Mouse (Mus musculus) right cerebral cortex, postnatal 4 days (tissue): ENCODE data around the gene Rrbp1.

Source experiments
- DNase-seq: peaks from one replicate; pipeline ENCODE4 v3.0.0-alpha.2; 2022

Gene Rrbp1

GRCm38 (mm10) chr2:143951546-143952315, 59.3 kb downstream of the Rrbp1 start:
- no peak for DNase-seq

GRCm38 (mm10) chr2:143951028-143951420, 60.0 kb downstream of the Rrbp1 start:
- no peak for DNase-seq

- DNase-seq, result no peak
Observed at GRCm38 (mm10) chr2:143950290-143951027, 60.6 kb downstream of the Rrbp1 start.

DNA sequence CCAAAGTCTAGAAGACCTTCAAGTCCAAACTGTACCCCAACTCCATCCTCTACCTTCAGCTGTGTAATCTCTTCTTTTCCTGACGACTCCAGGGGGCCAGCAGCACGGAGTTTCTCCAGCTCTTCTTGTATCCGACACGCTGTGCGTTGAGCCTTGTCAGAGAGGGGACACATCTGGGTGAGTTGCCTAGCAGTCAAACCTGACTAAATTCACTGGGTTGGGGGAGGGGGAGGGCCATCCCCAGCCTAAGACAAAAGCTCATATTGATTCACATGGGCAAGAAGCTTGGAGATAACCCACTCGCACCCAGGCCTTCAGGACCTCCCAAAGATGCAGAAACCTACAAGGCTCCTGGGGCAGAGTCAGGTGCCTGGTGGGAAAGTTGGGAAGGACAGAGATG, 61.8 kb downstream of the Rrbp1 start:
- no peak for DNase-seq

DNA sequence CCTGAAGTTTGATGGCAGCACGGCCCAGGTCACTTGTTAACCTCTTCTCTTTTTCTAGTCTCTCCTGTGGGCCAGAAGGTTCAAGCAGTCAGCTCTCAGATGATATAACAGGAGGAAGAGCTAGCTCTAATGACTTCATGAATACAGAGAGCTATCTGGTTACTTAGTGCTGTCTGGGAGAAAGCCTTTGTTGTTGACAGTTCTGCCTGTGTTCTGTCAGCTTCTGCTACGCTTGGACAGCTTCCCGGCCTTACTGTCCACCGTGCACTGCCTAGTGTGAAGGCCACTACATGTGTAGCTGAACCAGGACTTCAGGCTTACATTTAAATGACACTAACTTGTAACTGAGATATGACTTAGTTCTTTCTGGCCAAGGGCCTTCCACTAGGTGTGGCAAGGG, 62.6 kb downstream of the Rrbp1 start:
- no peak for DNase-seq

GRCm38 (mm10) chr2:143947981-143948380, 63.1 kb downstream of the Rrbp1 start:
- DNase-seq, result no peak

GRCm38 (mm10) chr2:143946399-143946798, 64.7 kb downstream of the Rrbp1 start:
- DNase-seq, result no peak

GRCm38 (mm10) chr2:143945466-143946075, 65.5 kb downstream of the Rrbp1 start:
- no peak for DNase-seq

- DNase-seq, result no peak
Observed at GRCm38 (mm10) chr2:143944796-143945195, 66.3 kb downstream of the Rrbp1 start.

GRCm38 (mm10) chr2:143940406-143940805, 70.7 kb downstream of the Rrbp1 start:
- no peak for DNase-seq

GRCm38 (mm10) chr2:143937861-143938260, 73.2 kb downstream of the Rrbp1 start:
- no peak for DNase-seq

GRCm38 (mm10) chr2:143934439-143934838, 76.6 kb downstream of the Rrbp1 start:
- DNase-seq, result no peak

DNA sequence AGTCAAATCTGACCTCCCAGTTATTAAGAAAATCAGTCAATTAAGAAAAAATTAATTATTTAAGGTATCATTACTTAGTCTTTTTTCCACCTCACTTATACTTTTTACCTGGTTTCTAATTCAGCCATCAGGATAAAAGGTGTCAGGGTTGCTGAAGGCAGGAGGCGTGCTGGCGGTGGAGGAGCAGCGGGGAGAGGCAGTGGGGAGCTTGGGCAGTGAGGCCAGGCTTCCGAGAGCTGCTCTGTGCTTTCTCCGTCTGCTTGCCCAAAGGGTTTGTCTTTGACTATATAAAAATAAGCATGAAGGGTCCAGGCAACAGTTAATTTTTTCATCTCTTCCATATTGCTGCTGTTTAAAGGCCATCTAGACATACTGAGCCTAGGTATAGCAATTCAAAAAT, 77.5 kb downstream of the Rrbp1 start:
- DNase-seq, result no peak

DNA sequence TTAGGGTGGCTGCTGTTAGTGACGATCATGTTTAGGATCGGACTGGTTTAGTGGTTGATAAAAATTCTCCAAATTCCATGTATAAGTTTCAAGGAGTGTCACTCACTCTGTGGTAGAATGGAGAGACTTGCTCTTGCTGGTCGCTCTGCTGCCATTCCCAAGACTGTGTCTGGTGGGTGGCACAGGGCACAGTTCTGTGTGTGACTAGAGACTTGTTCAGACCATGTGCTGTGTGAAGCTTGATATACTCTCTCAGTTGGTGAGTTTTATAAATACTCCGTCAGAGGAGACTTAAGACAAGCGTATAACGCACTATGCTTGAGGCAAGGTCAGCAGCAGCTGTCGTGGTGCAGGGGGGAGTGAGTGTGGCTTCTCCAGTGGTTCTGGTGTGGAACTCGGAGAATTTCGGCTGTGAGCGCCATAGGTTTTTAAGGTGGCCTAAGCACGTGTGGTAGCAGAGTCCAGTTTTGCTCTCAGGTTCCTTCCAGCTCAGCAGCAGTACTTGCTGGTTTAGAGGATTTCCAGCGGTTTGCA, 78.7 kb downstream of the Rrbp1 start:
- no peak for DNase-seq

DNA sequence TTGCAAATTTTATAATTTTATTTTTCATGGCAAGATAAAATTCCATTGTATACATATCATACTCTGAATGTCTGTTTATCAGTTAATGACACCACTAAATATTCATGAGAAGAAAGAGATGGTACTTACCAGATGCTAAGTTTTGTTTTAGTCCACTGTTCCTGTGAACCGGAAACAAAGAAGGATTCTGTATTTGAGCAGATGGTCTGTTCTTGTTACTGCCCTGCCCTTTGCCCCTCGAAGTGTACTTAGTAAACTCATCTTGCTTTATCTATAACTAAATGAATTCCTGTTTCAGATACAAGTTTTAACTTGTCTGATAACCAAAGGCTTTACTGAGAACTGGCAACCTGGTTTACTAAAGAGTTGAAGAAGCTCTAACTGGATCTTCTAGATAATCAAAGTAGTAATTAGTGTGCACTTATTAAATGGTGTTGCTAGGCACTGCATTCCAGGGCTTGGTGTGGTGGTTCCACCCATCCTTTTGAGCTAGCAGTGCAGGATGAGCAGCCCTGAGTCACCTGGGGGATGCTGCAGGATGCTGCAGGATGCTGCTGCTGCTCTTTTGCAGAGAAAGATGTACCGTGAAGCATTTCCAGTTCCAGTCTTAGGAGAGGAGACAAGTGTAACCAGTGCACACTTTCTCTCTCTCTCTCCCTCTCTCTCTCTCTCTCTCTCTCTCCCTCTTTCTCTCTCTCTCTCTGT, 81.3 kb downstream of the Rrbp1 start:
- no peak for DNase-seq

DNA sequence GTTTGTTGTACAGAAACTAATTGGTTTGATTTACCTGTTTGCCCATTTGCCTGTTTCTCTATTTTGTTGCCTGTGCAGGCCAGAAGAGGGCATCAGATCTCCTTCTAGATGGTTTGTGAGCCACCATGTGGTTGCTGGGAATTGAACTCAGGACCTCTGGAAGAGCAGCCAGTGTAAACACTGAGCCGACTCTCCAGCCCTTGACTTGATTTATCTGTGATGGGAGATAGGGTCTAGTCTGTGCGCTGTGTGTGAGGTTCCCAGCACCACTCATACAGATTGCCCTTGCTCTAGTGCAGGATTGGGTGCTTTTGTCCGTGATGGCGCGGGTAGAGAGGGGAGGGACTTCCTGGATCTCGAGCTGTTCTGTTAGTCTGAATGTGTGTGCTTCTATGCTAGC, 85.2 kb downstream of the Rrbp1 start:
- DNase-seq, result no peak

GRCm38 (mm10) chr2:143924085-143924484, 87.0 kb downstream of the Rrbp1 start:
- no peak for DNase-seq

GRCm38 (mm10) chr2:143918831-143919502, 92.1 kb downstream of the Rrbp1 start:
- DNase-seq, result no peak

- no peak for DNase-seq
Observed at GRCm38 (mm10) chr2:143917622-143918021, 93.4 kb downstream of the Rrbp1 start.

DNA sequence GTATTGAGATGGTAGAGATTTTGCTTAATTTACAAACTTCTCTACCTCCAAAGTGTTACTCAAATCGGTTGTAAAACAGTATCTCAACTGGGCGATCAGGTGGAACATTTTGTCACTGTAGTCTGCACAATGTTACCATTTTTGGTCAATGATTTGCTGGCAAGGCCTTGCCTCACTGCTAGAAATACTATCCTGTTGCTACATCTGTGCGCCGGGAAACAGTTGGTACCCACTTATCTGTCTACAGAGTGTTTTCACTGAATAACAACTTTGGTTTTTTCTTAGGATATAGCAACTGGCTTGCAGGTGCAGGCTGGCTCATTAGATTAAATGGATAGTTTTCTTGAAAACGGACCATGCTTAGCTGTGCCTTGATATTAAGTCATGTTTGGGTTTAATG, 94.8 kb downstream of the Rrbp1 start:
- no peak for DNase-seq

DNA sequence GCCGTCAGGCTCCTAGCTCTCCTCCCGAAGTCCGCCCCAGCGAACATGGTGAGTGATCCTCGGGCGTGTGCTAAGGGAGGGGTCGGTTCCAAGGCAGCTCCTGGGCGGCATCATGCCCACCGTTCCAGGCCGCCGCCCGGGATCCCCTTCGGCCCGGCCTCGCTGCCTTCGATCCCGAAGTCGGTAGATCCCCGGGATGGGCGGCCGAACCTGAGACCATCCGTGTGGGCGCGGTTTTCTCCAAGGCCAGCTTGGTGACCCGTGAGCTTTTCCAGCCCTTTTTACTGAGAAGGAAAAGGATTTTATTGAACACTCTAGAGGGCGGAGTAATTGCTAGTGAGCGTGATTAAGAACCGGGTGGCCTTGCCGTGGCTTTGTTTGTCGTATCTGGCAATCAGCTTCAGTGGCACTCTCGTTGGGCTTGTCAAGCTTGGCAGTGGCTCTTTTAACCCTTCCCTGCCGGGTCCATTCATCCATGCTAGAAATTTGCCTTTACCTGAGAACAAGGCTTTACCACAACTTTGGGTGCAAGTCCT, 95.4 kb downstream of the Rrbp1 start:
- no peak for DNase-seq
